Mouse (Mus musculus): Measurements from ENCODE around the gene Pcif1. TPM values are rescaled to one million over a fixed set of nuclear protein-coding genes. Genes with fewer than 3 reads are reported as not detected.

The Pcif1 gene
- total RNA-seq, 2 experiments from 2014 or later = 44.8 to 48.8 TPM

GRCm38 (mm10) chr2:164885788-164886187 is 6.7 kb downstream of the Pcif1 start:
- no peak for TF ChIP-seq CTCF (IDR thresholded peaks at IDR 0.05)
- intact Hi-C loops (cut with DNase I) = loop anchor here (2.0 kb wide), 1 partner anchor 25 kb away; the partner anchor contains the start of gene Zfp335
- Histone ChIP-seq H3K27ac (peak overlapping the region; percentile 74; the same call in 1 of the 2 replicates), H3K4me3 (no peak overlapping the region)
- peak; percentile 76 to 88 for DNase-seq (ENCODE audit: extremely low spot score in 1 of 2, low spot score in 2 of 2)

- DNase-seq (ENCODE audit: extremely low spot score in 1 of 2, low spot score in 2 of 2) = no peak
- no peak for TF ChIP-seq CTCF (IDR thresholded peaks at IDR 0.05)
- Histone ChIP-seq H3K4me3 (no peak overlapping the region), H3K27ac (peak overlapping the region; percentile 74)
- intact Hi-C loops (cut with DNase I) = loop anchor here (2.0 kb wide), 1 partner anchor 24 kb away; the partner anchor contains the start of gene Zfp335
Observed at GRCm38 (mm10) chr2:164886617-164887016, 7.5 kb downstream of the Pcif1 start.

- no peak for TF ChIP-seq CTCF (IDR thresholded peaks at IDR 0.05)
- intact Hi-C loops (cut with DNase I) = no loop called here
- no peak overlapping the region for H3K27ac ChIP-seq
- DNase-seq (ENCODE audit: extremely low spot score in 1 of 2, low spot score in 2 of 2) = no peak
- H3K4me3 ChIP-seq = no peak overlapping the region
Observed at GRCm38 (mm10) chr2:164888996-164889395, 9.9 kb downstream of the Pcif1 start.

GRCm38 (mm10) chr2:164889960-164890359 is 10.9 kb downstream of the Pcif1 start:
- H3K4me3 ChIP-seq = no peak overlapping the region
- TF ChIP-seq CTCF (IDR thresholded peaks at IDR 0.05) = no peak
- intact Hi-C loops (cut with DNase I) = no loop called here
- no peak for DNase-seq (ENCODE audit: extremely low spot score in 1 of 2, low spot score in 2 of 2)
- H3K27ac ChIP-seq = no peak overlapping the region

GRCm38 (mm10) chr2:164890411-164891049 is 11.4 kb downstream of the Pcif1 start:
- Histone ChIP-seq H3K27ac (no peak overlapping the region), H3K4me3 (no peak overlapping the region)
- no peak for DNase-seq (ENCODE audit: extremely low spot score in 1 of 2, low spot score in 2 of 2)
- no peak for TF ChIP-seq CTCF (IDR thresholded peaks at IDR 0.05)
- intact Hi-C loops (cut with DNase I) = no loop called here

- DNase-seq (ENCODE audit: extremely low spot score in 1 of 2, low spot score in 2 of 2) = no peak
- no peak for TF ChIP-seq CTCF (IDR thresholded peaks at IDR 0.05)
- intact Hi-C loops (cut with DNase I) = no loop called here
- Histone ChIP-seq H3K27ac (no peak overlapping the region), H3K4me3 (no peak overlapping the region)
Observed at GRCm38 (mm10) chr2:164891056-164891834, 12.1 kb downstream of the Pcif1 start.

- H3K27ac ChIP-seq = peak overlapping the region; percentile 21; the same call in 1 of the 2 replicates
- no peak overlapping the region for H3K4me3 ChIP-seq
- TF ChIP-seq CTCF (IDR thresholded peaks at IDR 0.05) = no peak
- intact Hi-C loops (cut with DNase I) = no loop called here
- DNase-seq (ENCODE audit: extremely low spot score in 1 of 2, low spot score in 2 of 2) = no peak
Observed at GRCm38 (mm10) chr2:164891908-164892695, 13.0 kb downstream of the Pcif1 start.

GRCm38 (mm10) chr2:164892696-164893216 is 13.7 kb downstream of the Pcif1 start:
- no peak for DNase-seq (ENCODE audit: extremely low spot score in 1 of 2, low spot score in 2 of 2)
- intact Hi-C loops (cut with DNase I) = no loop called here
- no peak overlapping the region; the same call in 1 of the 2 replicates for H3K27ac ChIP-seq
- no peak for TF ChIP-seq CTCF (IDR thresholded peaks at IDR 0.05)
- H3K4me3 ChIP-seq = no peak overlapping the region

- no peak for DNase-seq (ENCODE audit: extremely low spot score in 1 of 2, low spot score in 2 of 2)
- no peak for TF ChIP-seq CTCF (IDR thresholded peaks at IDR 0.05)
- no peak overlapping the region for H3K27ac ChIP-seq
- intact Hi-C loops (cut with DNase I) = no loop called here
- H3K4me3 ChIP-seq = no peak overlapping the region
Observed at GRCm38 (mm10) chr2:164894048-164894447, 14.9 kb downstream of the Pcif1 start.

GRCm38 (mm10) chr2:164894644-164895043 is 15.5 kb downstream of the Pcif1 start:
- TF ChIP-seq CTCF (IDR thresholded peaks at IDR 0.05) = no peak; the same call in none of the 2 replicates

GRCm38 (mm10) chr2:164895885-164896284 is 16.8 kb downstream of the Pcif1 start:
- intact Hi-C loops (cut with DNase I) = no loop called here
- TF ChIP-seq CTCF (IDR thresholded peaks at IDR 0.05) = no peak
- DNase-seq (ENCODE audit: extremely low spot score in 1 of 2, low spot score in 2 of 2) = no peak
- H3K4me3 ChIP-seq = no peak overlapping the region
- no peak overlapping the region for H3K27ac ChIP-seq

More at GRCm38 (mm10) chr2:164894644-164895043, 15.5 kb downstream of the Pcif1 start:
- no peak for DNase-seq (ENCODE audit: extremely low spot score in 1 of 2, low spot score in 2 of 2)
- no peak overlapping the region for H3K4me3 ChIP-seq
- no peak overlapping the region for H3K27ac ChIP-seq
- intact Hi-C loops (cut with DNase I) = no loop called here

Measured in left cerebral cortex, adult 2 months (tissue).